Mouse (Mus musculus): Measurements from ENCODE around the gene Ttc22.

- TF ChIP-seq POLR2AphosphoS2 (IDR thresholded peaks at IDR 0.05; ENCODE audit: insufficient read length, low read depth): no peak
- TF ChIP-seq POLR2A (IDR thresholded peaks at IDR 0.05; ENCODE audit: insufficient read length, low read depth): no peak
- TF ChIP-seq TCF12 (IDR thresholded peaks at IDR 0.05; ENCODE audit: insufficient read depth, poor library complexity, severe bottlenecking): no peak
- no peak for TF ChIP-seq MAX (IDR thresholded peaks at IDR 0.05; ENCODE audit: low read depth)
- TF ChIP-seq CEBPB (IDR thresholded peaks at IDR 0.05; ENCODE audit: insufficient read depth, poor library complexity, severe bottlenecking): no peak
Observed at GRCm38 (mm10) chr4:106584665-106585064, 37.6 kb upstream of the Ttc22 start.
